Mouse (Mus musculus) midbrain, embryonic 15.5 days (tissue): Measurements from ENCODE around the gene Tspan8. TPM values are rescaled to one million over a fixed set of nuclear protein-coding genes. Genes with fewer than 3 reads are reported as not detected.

Source experiments
- ATAC-seq: fragments of 200-750 bp; cut with Nextera tagmentation; replicated peaks from 2 replicates; pipeline ENCODE4 v1.8.0; 2017; ENCODE audit warnings: moderate TSS enrichment
- H3K27ac ChIP-seq: fragments of 300-500 bp; sonication (generic); 2 replicates; pipeline ENCODE4 v1.5.1; 2015; ENCODE audit warnings: mild to moderate bottlenecking, inconsistent platforms
- H3K27me3 ChIP-seq: fragments of 300-500 bp; sonication (generic); replicated peaks from 2 replicates; pipeline ENCODE4 v1.6.1; 2015; ENCODE audit warnings: inconsistent platforms
- H3K36me3 ChIP-seq: fragments of 300-500 bp; sonication (generic); replicated peaks from 2 replicates; pipeline ENCODE4 v1.6.1; 2015; ENCODE audit warnings: inconsistent platforms
- H3K4me1 ChIP-seq: fragments of 300-500 bp; sonication (generic); 2 replicates; pipeline ENCODE4 v1.6.1; 2015; ENCODE audit warnings: inconsistent platforms
- H3K4me2 ChIP-seq: fragments of 300-500 bp; sonication (generic); 2 replicates; pipeline ENCODE4 v1.6.1; 2015; ENCODE audit warnings: inconsistent platforms, mild to moderate bottlenecking, moderate library complexity
- H3K4me3 ChIP-seq: fragments of 300-500 bp; sonication (generic); 2 replicates; pipeline ENCODE4 v1.5.1; 2015; ENCODE audit warnings: mild to moderate bottlenecking, inconsistent platforms
- H3K9ac ChIP-seq: fragments of 300-500 bp; sonication (generic); 2 replicates; pipeline ENCODE4 v1.6.1; 2015; ENCODE audit warnings: mild to moderate bottlenecking, inconsistent platforms
- H3K9me3 ChIP-seq: fragments of 300-500 bp; sonication (generic); 2 replicates; pipeline ENCODE4 v1.6.1; 2016; ENCODE audit warnings: inconsistent platforms
- WGBS: fragments of 180-500 bp; shearing (Covaris S2); methylation state at CpG from one replicate; pipeline ENCODE4 v1.1.7; 2015; ENCODE audit warnings: mixed read lengths; 5-methylcytosine and 5-hydroxymethylcytosine counted together
- polyA plus RNA-seq: library from polyadenylated mRNA; unstranded; fragments of >200 nt; fragmentation: Nextera tagmentation; extraction: Ambion mirVana; gene quantifications from 2 replicates; pipeline ENCODE4 v1.2.1, GENCODE M21; 2015

The Tspan8 gene
- polyA plus RNA-seq, 1 experiment from 2014 or later, result 0.80 TPM

DNA sequence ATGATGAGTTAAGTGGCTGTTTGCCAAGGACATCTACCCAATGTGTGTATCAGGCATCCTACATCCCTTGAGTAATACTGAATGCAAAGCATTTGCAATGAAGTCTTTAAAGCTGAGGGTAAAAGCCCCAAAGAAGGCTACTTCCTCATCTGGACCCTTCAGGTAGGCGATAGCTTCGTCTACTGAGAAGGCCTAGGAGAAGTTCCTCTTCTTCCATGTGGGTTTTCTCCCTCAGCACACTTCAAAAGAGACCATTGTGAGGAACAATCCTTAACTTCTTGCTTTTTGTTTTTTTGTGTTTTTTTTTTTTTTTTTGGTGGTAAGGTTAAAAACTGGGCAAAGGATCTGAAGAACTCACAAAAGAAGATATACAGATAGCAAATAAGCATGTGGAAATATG is 12.9 kb upstream of the Tspan8 start:
- 83% methylated on average over 2 of the region's 2 CpGs for WGBS
- no peak overlapping the region for H3K27ac ChIP-seq
- no peaks in the 10 kb centered on the region for H3K36me3 ChIP-seq
- no peaks in the 10 kb centered on the region for H3K4me1 ChIP-seq
- H3K9ac ChIP-seq, result no peak overlapping the region
- H3K27me3 ChIP-seq, result no peaks in the 10 kb centered on the region
- no peak for ATAC-seq
- H3K4me2 ChIP-seq, result no peak overlapping the region
- no peaks in the 10 kb centered on the region for H3K9me3 ChIP-seq
- H3K4me3 ChIP-seq, result no peak overlapping the region

DNA sequence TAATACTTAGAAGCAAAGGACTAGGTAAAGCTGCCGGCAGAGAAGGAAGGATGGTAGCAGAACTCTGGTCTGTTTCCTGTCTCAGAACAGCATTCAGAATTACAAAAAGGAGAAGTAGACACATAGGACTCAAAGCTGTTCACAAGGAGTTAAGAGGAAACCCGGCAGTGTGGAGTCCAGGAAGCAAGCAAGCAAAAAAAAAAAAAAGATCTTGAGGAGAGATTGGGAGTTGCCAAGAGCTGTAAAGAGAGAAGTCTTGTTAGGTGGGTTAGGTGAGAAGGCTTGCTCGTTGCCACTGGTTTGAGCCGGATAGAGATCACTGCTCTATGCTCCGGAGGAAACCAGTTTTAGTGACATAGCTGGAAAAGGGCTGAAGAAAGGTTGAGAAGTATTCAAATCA is 10.6 kb upstream of the Tspan8 start:
- Histone ChIP-seq H3K4me2 (no peak overlapping the region), H3K27me3 (no peaks in the 10 kb centered on the region), H3K9me3 (no peaks in the 10 kb centered on the region), H3K36me3 (no peaks in the 10 kb centered on the region), H3K4me3 (no peak overlapping the region), H3K4me1 (no peaks in the 10 kb centered on the region), H3K9ac (no peak overlapping the region), H3K27ac (no peak overlapping the region)
- 88% methylated on average over 5 of the region's 5 CpGs for WGBS
- ATAC-seq, result no peak

DNA sequence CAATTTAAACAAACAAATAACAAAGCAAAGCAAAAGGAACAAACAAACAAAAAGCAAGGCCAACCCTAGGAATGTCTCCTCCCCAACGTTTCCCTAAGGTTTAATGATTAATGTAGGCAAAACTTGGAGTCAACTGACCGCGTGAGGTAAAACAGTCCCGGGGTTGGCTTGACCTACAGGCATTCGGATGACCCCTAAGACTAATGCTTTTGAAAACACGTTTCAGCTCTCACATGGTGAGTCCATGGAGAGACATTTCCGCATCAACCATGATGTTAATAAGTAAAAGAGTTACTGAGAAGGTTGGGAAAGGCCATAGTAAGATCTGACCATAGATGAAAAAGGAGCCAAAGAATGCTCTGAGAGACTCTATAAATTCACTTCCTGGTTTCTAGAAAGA is 7.5 kb upstream of the Tspan8 start:
- H3K9ac ChIP-seq, result no peak overlapping the region
- 85% methylated on average over 7 of the region's 7 CpGs for WGBS
- H3K4me1 ChIP-seq, result no peaks in the 10 kb centered on the region
- no peak for ATAC-seq
- H3K36me3 ChIP-seq, result no peaks in the 10 kb centered on the region
- H3K9me3 ChIP-seq, result no peaks in the 10 kb centered on the region
- H3K27ac ChIP-seq, result no peak overlapping the region
- H3K27me3 ChIP-seq, result no peaks in the 10 kb centered on the region
- no peak overlapping the region for H3K4me2 ChIP-seq
- no peak overlapping the region for H3K4me3 ChIP-seq

DNA sequence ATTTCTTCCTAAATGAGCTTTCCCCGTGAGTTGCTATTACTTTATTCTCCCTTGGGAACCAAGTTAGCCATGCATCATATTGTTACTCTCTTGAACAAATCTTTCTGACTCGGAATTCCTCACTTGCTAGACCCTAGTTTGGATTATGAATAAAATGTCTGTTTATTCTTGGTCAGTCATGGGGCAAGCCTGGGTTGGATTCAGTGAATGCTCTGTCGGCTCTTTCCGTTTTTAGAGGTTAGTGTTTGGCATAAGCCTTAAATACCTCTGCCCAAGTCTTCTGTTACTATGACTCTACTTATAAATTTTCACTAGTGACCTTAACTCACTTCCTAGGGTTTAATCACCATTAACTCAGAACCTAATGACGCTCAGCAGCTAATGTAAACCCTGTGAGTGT is 5.1 kb upstream of the Tspan8 start:
- WGBS, result 56% methylated on average over 5 of the region's 5 CpGs
- H3K36me3 ChIP-seq, result no peaks in the 10 kb centered on the region
- H3K4me3 ChIP-seq, result no peak overlapping the region
- no peak overlapping the region for H3K9ac ChIP-seq
- H3K4me2 ChIP-seq, result no peak overlapping the region
- H3K9me3 ChIP-seq, result no peaks in the 10 kb centered on the region
- ATAC-seq, result no peak
- H3K4me1 ChIP-seq, result no peaks in the 10 kb centered on the region
- H3K27me3 ChIP-seq, result no peaks in the 10 kb centered on the region
- no peak overlapping the region for H3K27ac ChIP-seq

DNA sequence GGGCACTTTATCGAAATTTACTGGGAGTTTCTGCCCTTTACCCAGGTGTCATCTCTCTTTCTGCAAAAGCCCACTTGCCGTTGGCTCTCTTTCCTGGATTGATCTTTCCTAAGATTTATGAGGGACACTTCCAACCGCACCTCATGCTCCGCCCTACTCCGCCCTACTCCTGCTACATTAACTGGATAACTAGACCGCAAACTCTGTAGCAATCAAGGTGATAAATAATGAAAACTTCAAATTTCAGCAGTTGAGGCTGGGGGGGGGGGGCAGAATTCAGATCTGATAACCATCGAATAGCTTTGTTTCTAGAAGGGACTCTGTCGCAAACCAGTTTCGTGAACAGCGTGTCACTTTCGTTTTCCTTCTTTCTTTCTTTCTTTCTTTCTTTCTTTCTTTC is 1.8 kb upstream of the Tspan8 start:
- Histone ChIP-seq H3K4me2 (no peak overlapping the region), H3K27ac (no peak overlapping the region), H3K27me3 (no peaks in the 10 kb centered on the region), H3K4me3 (no peak overlapping the region), H3K9ac (no peak overlapping the region), H3K4me1 (no peaks in the 10 kb centered on the region), H3K36me3 (no peaks in the 10 kb centered on the region), H3K9me3 (no peaks in the 10 kb centered on the region)
- WGBS, result 98% methylated on average over 11 of the region's 11 CpGs
- ATAC-seq, result no peak

DNA sequence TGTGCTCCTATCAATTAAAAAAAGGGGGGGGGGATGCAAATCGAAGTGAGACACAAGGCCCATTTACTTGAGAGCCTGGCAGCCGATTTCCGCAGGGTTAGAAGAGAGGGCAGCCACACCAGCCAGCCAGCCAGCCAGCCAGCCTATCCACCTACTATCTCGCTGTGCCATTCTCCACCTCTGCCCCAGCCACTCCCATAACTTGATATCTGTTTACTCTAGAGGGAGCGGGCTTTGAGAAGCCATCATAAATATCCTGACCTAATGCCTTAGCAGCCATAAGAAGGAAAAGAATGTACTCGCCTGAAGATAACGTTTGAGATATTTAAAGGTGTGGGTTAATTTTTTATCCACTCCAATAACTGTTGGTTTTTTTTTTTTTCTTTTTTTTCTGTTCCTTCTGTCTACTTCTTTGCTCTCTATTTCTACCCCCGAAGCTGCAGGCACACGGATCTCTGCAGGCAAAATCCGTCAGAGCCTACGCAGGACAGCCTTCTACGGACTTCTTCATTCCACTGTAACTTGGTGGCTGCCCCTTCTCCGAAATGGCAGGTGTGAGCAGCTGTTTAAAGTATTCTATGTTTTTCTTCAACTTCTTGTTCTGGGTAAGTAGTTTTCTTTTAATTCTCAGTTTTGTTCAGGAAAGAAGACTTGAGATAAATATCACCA is 558 bp downstream of the Tspan8 start:
- ATAC-seq, result no peak
- Histone ChIP-seq H3K4me1 (no peaks in the 10 kb centered on the region), H3K27me3 (no peaks in the 10 kb centered on the region), H3K4me2 (no peak overlapping the region), H3K9me3 (no peaks in the 10 kb centered on the region), H3K9ac (no peak overlapping the region), H3K4me3 (no peak overlapping the region), H3K27ac (no peak overlapping the region), H3K36me3 (no peaks in the 10 kb centered on the region)
- WGBS, result 80% methylated on average over 13 of the region's 13 CpGs

DNA sequence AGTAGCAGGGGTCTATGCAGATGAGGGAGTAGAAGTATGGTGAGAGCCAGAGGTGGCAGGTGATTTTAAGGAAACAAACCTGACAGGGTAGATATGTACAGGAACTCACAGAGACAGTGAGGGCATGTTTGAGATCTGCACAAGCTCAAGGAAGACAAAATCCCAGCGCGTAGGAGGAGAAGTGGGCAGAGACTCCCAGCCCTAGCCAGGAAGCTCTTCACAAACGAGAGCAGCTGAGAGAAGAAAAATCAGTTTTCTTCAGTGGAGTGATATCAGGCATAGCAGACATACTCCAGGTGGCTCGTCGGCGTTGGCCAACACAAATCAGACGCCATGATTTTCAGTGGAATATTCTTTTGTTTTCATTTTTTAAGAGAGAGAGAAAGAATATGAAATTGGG is 8.7 kb downstream of the Tspan8 start:
- Histone ChIP-seq H3K9ac (no peak overlapping the region), H3K27ac (no peak overlapping the region), H3K4me3 (no peak overlapping the region), H3K9me3 (no peaks in the 10 kb centered on the region), H3K4me2 (no peak overlapping the region), H3K36me3 (no peaks in the 10 kb centered on the region), H3K27me3 (no peaks in the 10 kb centered on the region), H3K4me1 (no peaks in the 10 kb centered on the region)
- no peak for ATAC-seq
- 94% methylated on average over 7 of the region's 7 CpGs for WGBS

DNA sequence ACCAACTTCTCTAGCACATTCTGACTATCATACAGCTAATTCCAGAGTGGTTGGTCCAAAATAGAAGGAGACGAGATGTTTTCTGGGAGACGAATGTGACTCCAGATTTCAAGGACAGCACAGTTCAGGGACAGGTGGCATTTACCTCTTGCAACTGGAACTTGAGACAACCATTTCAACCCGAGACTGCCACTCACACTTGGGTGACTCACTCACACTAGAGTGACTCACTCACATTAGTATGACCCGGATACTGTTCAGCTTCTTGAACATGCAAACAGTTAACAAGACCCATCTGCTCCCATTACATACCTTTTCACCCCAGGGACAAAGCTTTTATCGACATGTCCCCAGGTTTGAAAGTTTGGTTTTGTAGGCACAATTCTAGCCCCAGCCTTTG is 12.2 kb downstream of the Tspan8 start:
- no peaks in the 10 kb centered on the region for H3K9me3 ChIP-seq
- H3K4me3 ChIP-seq, result no peak overlapping the region
- ATAC-seq, result no peak
- H3K36me3 ChIP-seq, result no peaks in the 10 kb centered on the region
- no peak overlapping the region for H3K27ac ChIP-seq
- no peaks in the 10 kb centered on the region for H3K27me3 ChIP-seq
- H3K9ac ChIP-seq, result no peak overlapping the region
- no peak overlapping the region for H3K4me2 ChIP-seq
- no peaks in the 10 kb centered on the region for H3K4me1 ChIP-seq
- WGBS, result 90% methylated on average over 5 of the region's 5 CpGs

DNA sequence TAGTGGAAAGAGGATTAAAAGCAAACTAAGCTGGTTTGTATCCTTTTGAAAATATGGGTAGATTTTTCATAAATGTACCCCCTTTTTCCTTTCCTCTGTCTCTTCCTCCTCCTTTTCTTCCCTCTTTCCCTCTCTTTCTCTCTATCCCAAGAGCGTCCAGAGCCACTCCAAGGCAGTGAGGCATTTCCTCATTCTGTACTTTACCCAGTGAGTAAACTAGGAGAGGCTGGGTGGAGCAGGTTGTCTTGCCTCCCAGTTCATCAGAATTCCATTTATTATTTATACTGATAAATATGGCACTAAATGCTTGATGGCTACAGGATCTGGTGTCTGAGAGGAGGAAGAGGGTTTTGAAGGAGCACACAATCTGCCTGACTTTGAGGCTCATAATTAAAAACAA is 13.1 kb downstream of the Tspan8 start:
- Histone ChIP-seq H3K4me3 (no peak overlapping the region), H3K9ac (no peak overlapping the region), H3K4me2 (no peak overlapping the region), H3K27me3 (no peaks in the 10 kb centered on the region), H3K27ac (no peak overlapping the region), H3K4me1 (no peaks in the 10 kb centered on the region), H3K9me3 (no peaks in the 10 kb centered on the region), H3K36me3 (no peaks in the 10 kb centered on the region)
- 78% methylated on average over 1 of the region's 1 CpGs for WGBS
- no peak for ATAC-seq

DNA sequence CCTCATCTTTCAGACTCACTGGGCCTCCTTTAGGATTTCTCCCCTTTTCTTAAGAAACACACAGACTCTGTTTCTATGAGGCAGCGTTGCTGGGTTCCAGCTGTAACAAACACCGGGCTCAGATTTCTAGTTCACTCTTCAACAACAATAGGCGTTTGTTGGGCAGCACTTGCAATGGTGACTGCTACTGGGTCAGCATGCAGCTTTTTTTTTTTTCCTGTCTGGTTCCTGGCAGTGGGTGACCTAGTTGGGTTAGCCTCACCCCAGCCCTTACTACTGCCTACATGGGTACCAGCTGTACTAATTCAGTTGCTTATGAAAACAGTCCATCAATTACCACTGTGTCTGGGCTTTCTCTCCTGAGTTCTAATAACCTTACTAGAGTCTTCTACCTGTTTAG is 14.1 kb downstream of the Tspan8 start:
- H3K9ac ChIP-seq, result no peak overlapping the region
- H3K36me3 ChIP-seq, result no peaks in the 10 kb centered on the region
- no peak overlapping the region for H3K4me3 ChIP-seq
- no peak overlapping the region for H3K4me2 ChIP-seq
- H3K4me1 ChIP-seq, result no peaks in the 10 kb centered on the region
- no peaks in the 10 kb centered on the region for H3K27me3 ChIP-seq
- H3K9me3 ChIP-seq, result no peaks in the 10 kb centered on the region
- 59% methylated on average over 3 of the region's 3 CpGs for WGBS
- no peak overlapping the region for H3K27ac ChIP-seq
- no peak for ATAC-seq

DNA sequence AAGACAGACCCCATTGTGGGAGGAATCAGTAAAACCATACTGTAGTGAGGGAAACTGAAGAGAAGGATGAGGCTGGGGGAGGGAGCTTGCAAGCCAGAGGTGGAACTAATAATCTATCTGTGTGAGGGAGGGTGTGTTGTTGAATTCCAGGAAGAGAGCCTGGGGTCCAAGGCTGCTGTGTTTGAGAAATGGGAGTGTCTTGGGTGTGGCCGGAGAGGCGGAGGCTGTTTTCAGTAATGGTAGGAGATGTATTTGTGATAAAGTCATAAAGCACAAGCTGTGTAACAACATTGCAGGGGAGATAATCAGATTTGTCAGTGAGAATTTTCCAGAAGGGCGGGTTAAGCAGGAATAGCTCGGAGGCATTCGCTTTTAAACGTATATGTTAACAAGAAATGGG is 17.4 kb downstream of the Tspan8 start:
- Histone ChIP-seq H3K9ac (no peak overlapping the region), H3K27ac (no peak overlapping the region), H3K4me3 (no peak overlapping the region), H3K9me3 (no peaks in the 10 kb centered on the region), H3K4me2 (no peak overlapping the region), H3K4me1 (no peaks in the 10 kb centered on the region), H3K27me3 (no peaks in the 10 kb centered on the region), H3K36me3 (no peaks in the 10 kb centered on the region)
- no peak for ATAC-seq
- WGBS, result 89% methylated on average over 6 of the region's 6 CpGs

DNA sequence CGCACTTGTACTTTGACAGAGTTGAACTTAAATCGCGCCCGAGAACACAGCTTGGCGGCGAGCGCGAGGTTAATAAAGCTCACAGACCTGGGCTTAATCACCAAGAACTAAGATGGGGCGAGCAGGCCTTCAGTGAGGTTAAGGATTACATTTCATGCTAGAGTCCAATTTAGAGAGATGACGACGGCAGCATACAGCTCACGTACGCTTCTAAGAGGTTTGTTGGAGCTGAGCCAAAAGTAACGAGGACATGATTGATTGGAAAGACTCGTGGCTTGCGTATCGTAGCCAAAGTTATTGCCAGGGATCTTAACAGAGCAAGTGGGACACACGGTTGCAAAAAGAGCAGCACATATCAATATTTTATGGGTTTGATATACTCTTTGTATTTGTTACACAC is 30.3 kb downstream of the Tspan8 start:
- Histone ChIP-seq H3K9ac (no peak overlapping the region), H3K36me3 (no peaks in the 10 kb centered on the region), H3K4me3 (no peak overlapping the region), H3K27me3 (no peaks in the 10 kb centered on the region), H3K4me1 (no peaks in the 10 kb centered on the region), H3K4me2 (0 out of 2 replicates have a peak overlapping the region, but pooled peaks have one; percentile 13), H3K27ac (no peak overlapping the region), H3K9me3 (no peaks in the 10 kb centered on the region)
- 54% methylated on average over 18 of the region's 18 CpGs for WGBS
- ATAC-seq, result no peak

DNA sequence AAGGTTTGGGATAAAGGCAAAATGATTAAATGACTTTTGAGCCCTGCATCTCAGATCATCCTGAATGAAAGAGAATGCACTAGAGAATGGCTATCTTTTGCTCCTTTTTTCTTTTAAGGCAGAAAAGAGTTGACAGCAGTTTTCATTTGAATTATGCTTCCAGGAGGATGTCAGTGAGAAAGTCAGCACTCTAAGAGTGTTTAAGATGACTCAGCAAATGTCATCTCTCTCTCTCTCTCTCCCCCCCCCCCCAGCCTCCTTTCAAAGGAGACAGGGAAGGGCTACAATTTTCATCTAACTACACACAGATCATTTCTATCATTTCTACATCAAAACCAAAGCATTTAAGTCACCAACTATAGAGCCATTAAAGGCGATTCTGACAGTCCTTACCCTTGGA is 31.9 kb downstream of the Tspan8 start:
- ATAC-seq, result no peak
- WGBS, result 85% methylated on average over 1 of the region's 1 CpGs

More for the DNA sequence above, 31.9 kb downstream of the Tspan8 start:
- no peaks in the 10 kb centered on the region for H3K36me3 ChIP-seq
- H3K4me3 ChIP-seq, result no peak overlapping the region
- no peaks in the 10 kb centered on the region for H3K27me3 ChIP-seq
- H3K9ac ChIP-seq, result no peak overlapping the region
- no peak overlapping the region for H3K4me2 ChIP-seq
- no peaks in the 10 kb centered on the region for H3K4me1 ChIP-seq
- H3K27ac ChIP-seq, result no peak overlapping the region
- H3K9me3 ChIP-seq, result no peaks in the 10 kb centered on the region
